Mouse (Mus musculus) embryo, embryonic 10.5 days (tissue): ENCODE results near the gene Nemp1.
"Not testable (repeated sequence)": the region's sequence is repeated elsewhere in the genome, so short reads cannot be mapped to it uniquely, and the experiment has no call there.

Source experiments
- DNase-seq: peaks from one replicate; pipeline ENCODE4 v3.0.0-alpha.2; 2015; ENCODE audit warnings: low spot score

Gene Nemp1

GRCm38 (mm10) chr10:127645791-127646190, 20.9 kb upstream of the Nemp1 start:
- DNase-seq: no peak

- no peak for DNase-seq
These were observed 13.6 kb upstream of the Nemp1 start for GRCm38 (mm10) chr10:127652906-127653638.

GRCm38 (mm10) chr10:127654970-127655579, 11.6 kb upstream of the Nemp1 start:
- no peak for DNase-seq

- not testable (repeated sequence) for DNase-seq
These were observed 9.1 kb upstream of the Nemp1 start for GRCm38 (mm10) chr10:127657617-127658016.

- no peak for DNase-seq
These were observed 8.6 kb upstream of the Nemp1 start for GRCm38 (mm10) chr10:127658076-127658475.

- DNase-seq: no peak
These were observed 7.2 kb upstream of the Nemp1 start for GRCm38 (mm10) chr10:127659551-127659950.

GRCm38 (mm10) chr10:127661291-127661914, 5.3 kb upstream of the Nemp1 start:
- no peak for DNase-seq

GRCm38 (mm10) chr10:127661915-127662663, 4.6 kb upstream of the Nemp1 start:
- peak; percentile 62 for DNase-seq

- DNase-seq: peak; percentile 49
These were observed 3.9 kb upstream of the Nemp1 start for GRCm38 (mm10) chr10:127662666-127663253.

- DNase-seq: no peak
These were observed 3.1 kb upstream of the Nemp1 start for GRCm38 (mm10) chr10:127663590-127663989.

GRCm38 (mm10) chr10:127664166-127664565, 2.5 kb upstream of the Nemp1 start:
- no peak for DNase-seq

GRCm38 (mm10) chr10:127664891-127665290, 1.8 kb upstream of the Nemp1 start:
- no peak for DNase-seq

GRCm38 (mm10) chr10:127665366-127666181, 1.1 kb upstream of the Nemp1 start:
- DNase-seq: peak; percentile 59

GRCm38 (mm10) chr10:127667269-127668092, 780 bp downstream of the Nemp1 start:
- DNase-seq: peak; percentile 92

GRCm38 (mm10) chr10:127668093-127669050, 1.7 kb downstream of the Nemp1 start, which contains the start of gene Nab2:
Gene Nab2, minus strand, starts transcription at chr10:127668568.
- peak; percentile 68 for DNase-seq

GRCm38 (mm10) chr10:127669170-127669569, 2.5 kb downstream of the Nemp1 start:
- peak; percentile 46 for DNase-seq

- DNase-seq: no peak
These were observed 3.5 kb downstream of the Nemp1 start for GRCm38 (mm10) chr10:127670185-127670584.

GRCm38 (mm10) chr10:127671276-127671675, 4.6 kb downstream of the Nemp1 start:
- peak; percentile 42 for DNase-seq
